Mouse (Mus musculus) limb, embryonic 10.5 days (tissue): Measurements from ENCODE around the gene Mrtfa. TPM values are rescaled to one million over a fixed set of nuclear protein-coding genes. Genes with fewer than 3 reads are reported as not detected.

ENCODE experiments used
- DNase-seq: peaks from one replicate; pipeline ENCODE4 v3.0.0-alpha.2; 2017; ENCODE audit warnings: low spot score
- H3K27ac ChIP-seq: fragments of 300-500 bp; sonication (generic); 2 replicates; pipeline ENCODE4 v1.5.1; 2016; ENCODE audit warnings: mild to moderate bottlenecking
- H3K27me3 ChIP-seq: fragments of 300-500 bp; sonication (generic); 2 replicates; pipeline ENCODE4 v1.6.1; 2016; ENCODE audit warnings: low read depth, mild to moderate bottlenecking; ENCODE audit not compliant: poor library complexity, severe bottlenecking
- H3K36me3 ChIP-seq: fragments of 300-500 bp; sonication (generic); 2 replicates; pipeline ENCODE4 v1.6.1; 2016; ENCODE audit warnings: mild to moderate bottlenecking, moderate library complexity
- H3K4me1 ChIP-seq: fragments of 300-500 bp; sonication (generic); 2 replicates; pipeline ENCODE4 v1.6.1; 2016
- H3K4me3 ChIP-seq: fragments of 300-500 bp; sonication (generic); 2 replicates; pipeline ENCODE4 v1.5.1; 2016; ENCODE audit warnings: mild to moderate bottlenecking, moderate library complexity
- H3K9me3 ChIP-seq: fragments of 300-500 bp; sonication (generic); replicated peaks from 2 replicates; pipeline ENCODE4 v1.6.1; 2016; ENCODE audit warnings: mild to moderate bottlenecking
- WGBS: fragments of 180-500 bp; shearing (Covaris S2); methylation state at CpG from one replicate; pipeline ENCODE4 v1.1.7; 2016; 5-methylcytosine and 5-hydroxymethylcytosine counted together
- polyA plus RNA-seq: library from polyadenylated mRNA; unstranded; fragments of >200 nt; fragmentation: Nextera tagmentation; extraction: Ambion mirVana; gene quantifications from 2 replicates; pipeline ENCODE4 v1.2.1, GENCODE M21; 2016

Mrtfa gene
- polyA plus RNA-seq, 1 experiment from 2014 or later, result 24.9 TPM

- Histone ChIP-seq H3K4me1 (peaks cover 24% of the 10 kb centered on the region), H3K27me3 (no peaks in the 10 kb centered on the region), H3K36me3 (peaks cover 8% of the 10 kb centered on the region), H3K9me3 (no peaks in the 10 kb centered on the region), H3K27ac (no peak overlapping the region), H3K4me3 (no peak overlapping the region)
- 88% methylated on average over 5 of the region's 5 CpGs for WGBS
- DNase-seq, result no peak
Measured at GRCm38 (mm10) chr15:81192316-81192715, 1.8 kb upstream of the Mrtfa start.

GRCm38 (mm10) chr15:81191303-81191702, 746 bp upstream of the Mrtfa start:
- Histone ChIP-seq H3K9me3 (no peaks in the 10 kb centered on the region), H3K27ac (peak overlapping the region; percentile 89), H3K4me1 (peaks cover 24% of the 10 kb centered on the region), H3K4me3 (peak overlapping the region; percentile 93), H3K27me3 (no peaks in the 10 kb centered on the region), H3K36me3 (peaks cover 17% of the 10 kb centered on the region)
- 31% methylated on average over 9 of the region's 9 CpGs for WGBS
- no peak for DNase-seq

GRCm38 (mm10) chr15:81190011-81190629, 437 bp downstream of the Mrtfa start:
- no peak for DNase-seq
- no peaks in the 10 kb centered on the region for H3K9me3 ChIP-seq
- 2% methylated on average over 46 of the region's 46 CpGs for WGBS
- H3K27ac ChIP-seq, result peak overlapping the region; percentile 89
- peaks cover 24% of the 10 kb centered on the region for H3K4me1 ChIP-seq
- H3K4me3 ChIP-seq, result peak overlapping the region; percentile 93
- peaks cover 17% of the 10 kb centered on the region for H3K36me3 ChIP-seq
- H3K27me3 ChIP-seq, result no peaks in the 10 kb centered on the region

GRCm38 (mm10) chr15:81189061-81189460, 1.5 kb downstream of the Mrtfa start:
- no peaks in the 10 kb centered on the region for H3K27me3 ChIP-seq
- no peak overlapping the region for H3K27ac ChIP-seq
- H3K36me3 ChIP-seq, result peaks cover 17% of the 10 kb centered on the region
- no peak for DNase-seq
- H3K4me1 ChIP-seq, result peaks cover 24% of the 10 kb centered on the region
- 92% methylated on average over 2 of the region's 2 CpGs for WGBS
- H3K9me3 ChIP-seq, result no peaks in the 10 kb centered on the region
- no peak overlapping the region; the same call in 1 of the 2 replicates for H3K4me3 ChIP-seq

- Histone ChIP-seq H3K4me1 (peaks cover 17% of the 10 kb centered on the region), H3K9me3 (no peaks in the 10 kb centered on the region), H3K4me3 (no peak overlapping the region), H3K36me3 (peaks cover 20% of the 10 kb centered on the region), H3K27me3 (no peaks in the 10 kb centered on the region), H3K27ac (no peak overlapping the region)
- DNase-seq, result no peak
- WGBS, result 92% methylated on average over 1 of the region's 1 CpGs
Measured at GRCm38 (mm10) chr15:81184913-81185312, 5.6 kb downstream of the Mrtfa start.

GRCm38 (mm10) chr15:81181233-81181632, 9.3 kb downstream of the Mrtfa start:
- no peak overlapping the region for H3K27ac ChIP-seq
- WGBS, result 47% methylated on average over 2 of the region's 2 CpGs
- H3K27me3 ChIP-seq, result no peaks in the 10 kb centered on the region
- DNase-seq, result no peak
- H3K36me3 ChIP-seq, result 0 out of 2 replicates have a peak, but pooled peaks cover 3% of the 10 kb centered on the region
- no peak overlapping the region for H3K4me3 ChIP-seq
- no peaks in the 10 kb centered on the region for H3K9me3 ChIP-seq
- peaks cover 2% of the 10 kb centered on the region; the same call in 1 of the 2 replicates for H3K4me1 ChIP-seq

DNA sequence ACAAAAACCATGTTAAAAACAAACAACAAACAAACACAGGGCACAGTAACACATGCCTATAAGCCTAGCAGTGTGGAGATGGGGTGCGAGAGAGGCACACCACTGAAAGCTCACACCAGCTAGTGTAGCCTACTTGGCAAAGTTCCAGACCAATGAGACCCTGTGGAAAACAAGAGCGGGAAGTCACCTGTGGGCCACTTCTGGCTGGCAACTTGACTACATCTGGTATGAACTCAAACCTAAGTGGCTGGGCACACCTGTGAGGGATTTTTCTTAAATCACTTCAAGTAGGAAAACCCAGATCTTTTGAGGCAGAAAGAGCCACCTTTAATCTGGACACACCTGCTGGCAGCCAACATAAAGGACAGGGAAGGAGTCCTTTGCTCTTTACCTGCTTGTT, 11.0 kb downstream of the Mrtfa start:
- no peaks in the 10 kb centered on the region for H3K27me3 ChIP-seq
- no peak overlapping the region for H3K4me3 ChIP-seq
- H3K36me3 ChIP-seq, result peaks cover 5% of the 10 kb centered on the region
- DNase-seq, result no peak
- WGBS, result 93% methylated on average over 2 of the region's 2 CpGs
- no peak overlapping the region for H3K27ac ChIP-seq
- peaks cover 2% of the 10 kb centered on the region; the same call in 1 of the 2 replicates for H3K4me1 ChIP-seq
- H3K9me3 ChIP-seq, result no peaks in the 10 kb centered on the region

DNA sequence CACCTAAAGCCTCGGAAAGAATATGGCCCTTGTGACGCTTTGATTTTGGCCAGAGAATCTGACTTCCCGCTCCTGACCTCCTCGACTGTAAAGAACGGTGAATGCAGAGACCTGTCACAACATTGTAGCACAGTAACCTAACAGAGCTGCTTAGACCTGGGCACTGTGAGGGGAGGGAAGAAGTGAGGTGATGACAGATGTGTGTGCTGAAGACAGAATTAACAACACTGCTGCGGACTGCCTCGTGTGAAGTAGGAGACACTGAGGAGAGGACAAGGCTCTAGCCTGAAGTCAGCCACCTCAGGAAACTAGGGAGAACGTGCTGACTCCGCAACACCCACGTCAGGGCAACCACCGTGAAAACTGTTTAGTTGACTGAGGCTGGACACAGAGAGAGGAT, 11.9 kb downstream of the Mrtfa start:
- Histone ChIP-seq H3K9me3 (no peaks in the 10 kb centered on the region), H3K36me3 (peaks cover 10% of the 10 kb centered on the region), H3K27ac (no peak overlapping the region), H3K4me3 (no peak overlapping the region), H3K4me1 (peaks cover 2% of the 10 kb centered on the region; the same call in 1 of the 2 replicates), H3K27me3 (no peaks in the 10 kb centered on the region)
- 68% methylated on average over 11 of the region's 11 CpGs for WGBS
- DNase-seq, result no peak

DNA sequence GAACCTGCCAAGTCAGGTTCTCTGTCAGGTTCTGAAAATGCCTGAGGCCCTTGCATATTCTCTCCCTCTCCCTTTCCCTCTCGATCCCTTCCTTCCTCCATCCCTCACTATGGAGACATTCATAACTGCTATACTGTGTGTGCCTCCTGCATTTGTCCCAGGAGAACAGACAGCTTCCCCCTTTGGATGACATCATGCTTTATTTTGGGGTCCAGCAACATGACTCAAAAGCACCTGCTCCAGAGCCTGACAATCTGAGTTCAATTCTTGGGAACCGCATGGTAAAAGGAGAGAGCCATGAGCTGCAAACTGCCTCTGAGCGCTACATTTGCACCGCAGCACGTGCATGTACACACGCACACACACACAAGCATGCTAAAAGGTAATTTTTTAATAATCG, 12.7 kb downstream of the Mrtfa start:
- WGBS, result 95% methylated on average over 7 of the region's 7 CpGs
- peaks cover 8% of the 10 kb centered on the region for H3K36me3 ChIP-seq
- peaks cover 2% of the 10 kb centered on the region; the same call in 1 of the 2 replicates for H3K4me1 ChIP-seq
- H3K27ac ChIP-seq, result no peak overlapping the region
- H3K4me3 ChIP-seq, result no peak overlapping the region
- H3K9me3 ChIP-seq, result no peaks in the 10 kb centered on the region
- DNase-seq, result no peak
- no peaks in the 10 kb centered on the region for H3K27me3 ChIP-seq

DNA sequence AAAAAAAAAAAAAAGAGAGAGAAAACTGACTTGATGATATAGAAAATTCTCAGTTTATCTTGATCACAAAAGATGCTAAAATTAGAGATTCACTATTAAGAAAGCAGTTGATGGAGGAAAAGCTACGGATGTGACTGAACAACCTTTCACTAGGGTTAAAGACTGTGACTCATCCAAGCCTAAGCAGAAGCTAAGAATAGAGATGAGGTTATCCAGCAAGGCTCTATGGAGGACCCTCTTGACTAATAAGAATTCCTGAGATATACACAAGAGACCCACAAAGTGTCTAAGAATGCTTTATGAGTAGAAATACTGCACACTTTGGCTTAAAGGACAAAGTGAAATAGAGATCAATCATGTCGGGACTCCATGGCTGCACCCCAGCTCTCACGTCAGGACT, 14.9 kb downstream of the Mrtfa start:
- H3K36me3 ChIP-seq, result peaks cover 8% of the 10 kb centered on the region
- no peaks in the 10 kb centered on the region for H3K9me3 ChIP-seq
- no peak overlapping the region for H3K4me3 ChIP-seq
- DNase-seq, result no peak
- no peaks in the 10 kb centered on the region for H3K4me1 ChIP-seq
- no peaks in the 10 kb centered on the region for H3K27me3 ChIP-seq
- H3K27ac ChIP-seq, result no peak overlapping the region
- WGBS, result 97% methylated on average over 3 of the region's 3 CpGs

GRCm38 (mm10) chr15:81172259-81172658, 18.3 kb downstream of the Mrtfa start:
- H3K27me3 ChIP-seq, result no peaks in the 10 kb centered on the region
- no peaks in the 10 kb centered on the region for H3K4me1 ChIP-seq
- H3K4me3 ChIP-seq, result no peak overlapping the region
- 90% methylated on average over 8 of the region's 8 CpGs for WGBS
- DNase-seq, result no peak
- no peak overlapping the region for H3K27ac ChIP-seq
- H3K9me3 ChIP-seq, result no peaks in the 10 kb centered on the region
- peaks cover 8% of the 10 kb centered on the region for H3K36me3 ChIP-seq

DNA sequence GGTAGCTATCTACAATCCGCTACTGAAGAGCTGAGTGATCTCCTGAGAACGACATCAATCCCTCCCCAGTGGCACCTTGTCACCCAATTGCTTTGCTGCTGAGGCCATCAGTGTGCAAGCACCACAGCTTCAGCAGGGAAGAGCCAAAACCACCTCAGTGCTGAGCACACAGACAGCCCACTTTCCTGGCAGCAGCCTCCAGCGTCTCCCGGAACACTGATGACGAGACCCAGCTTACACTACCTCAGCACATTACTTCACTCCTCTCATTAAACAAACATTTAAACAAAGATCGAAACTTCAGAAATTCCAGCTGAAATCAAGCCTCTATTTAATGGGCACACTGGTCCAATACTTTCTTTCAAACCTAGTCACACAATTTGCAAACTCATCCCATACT, 21.8 kb downstream of the Mrtfa start:
- no peaks in the 10 kb centered on the region for H3K36me3 ChIP-seq
- WGBS, result 72% methylated on average over 6 of the region's 6 CpGs
- H3K9me3 ChIP-seq, result no peaks in the 10 kb centered on the region
- no peaks in the 10 kb centered on the region for H3K27me3 ChIP-seq
- H3K27ac ChIP-seq, result no peak overlapping the region
- DNase-seq, result no peak
- no peak overlapping the region for H3K4me3 ChIP-seq
- H3K4me1 ChIP-seq, result no peaks in the 10 kb centered on the region

- H3K9me3 ChIP-seq, result no peaks in the 10 kb centered on the region
- H3K4me1 ChIP-seq, result no peaks in the 10 kb centered on the region
- WGBS, result 95% methylated on average over 10 of the region's 10 CpGs
- H3K27ac ChIP-seq, result no peak overlapping the region
- H3K36me3 ChIP-seq, result no peaks in the 10 kb centered on the region
- DNase-seq, result no peak
- no peaks in the 10 kb centered on the region for H3K27me3 ChIP-seq
- H3K4me3 ChIP-seq, result no peak overlapping the region
Measured at GRCm38 (mm10) chr15:81167831-81168230, 22.7 kb downstream of the Mrtfa start.

DNA sequence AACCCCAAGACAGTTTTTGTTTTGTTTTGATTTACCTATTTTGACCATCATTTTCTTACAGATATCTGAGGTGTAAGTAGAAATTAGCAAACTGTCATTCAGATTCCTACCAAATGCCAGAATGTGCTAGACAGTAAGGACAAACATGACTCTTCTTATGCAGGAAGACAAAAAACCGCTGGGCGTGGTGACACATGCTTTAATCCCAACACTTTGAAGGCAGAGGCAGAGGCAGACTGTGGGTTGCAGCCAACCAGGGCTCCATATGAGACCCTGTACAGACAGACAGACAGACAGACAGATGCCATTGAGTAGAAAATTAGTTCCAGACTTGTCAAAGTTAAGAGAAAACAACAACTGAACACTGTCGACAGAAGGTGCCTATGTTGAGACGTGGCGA, 24.3 kb downstream of the Mrtfa start:
- Histone ChIP-seq H3K27ac (no peak overlapping the region), H3K36me3 (no peaks in the 10 kb centered on the region), H3K4me1 (no peaks in the 10 kb centered on the region), H3K27me3 (no peaks in the 10 kb centered on the region), H3K4me3 (no peak overlapping the region), H3K9me3 (no peaks in the 10 kb centered on the region)
- DNase-seq, result no peak
- WGBS, result 92% methylated on average over 5 of the region's 5 CpGs
